Mouse (Mus musculus): Measurements from ENCODE around the gene Gm10961. TPM values are rescaled to one million over a fixed set of nuclear protein-coding genes. Genes with fewer than 3 reads are reported as not detected.

Gm10961 gene
- polyA plus RNA-seq, 1 experiment from 2014 or later: not detected

DNA sequence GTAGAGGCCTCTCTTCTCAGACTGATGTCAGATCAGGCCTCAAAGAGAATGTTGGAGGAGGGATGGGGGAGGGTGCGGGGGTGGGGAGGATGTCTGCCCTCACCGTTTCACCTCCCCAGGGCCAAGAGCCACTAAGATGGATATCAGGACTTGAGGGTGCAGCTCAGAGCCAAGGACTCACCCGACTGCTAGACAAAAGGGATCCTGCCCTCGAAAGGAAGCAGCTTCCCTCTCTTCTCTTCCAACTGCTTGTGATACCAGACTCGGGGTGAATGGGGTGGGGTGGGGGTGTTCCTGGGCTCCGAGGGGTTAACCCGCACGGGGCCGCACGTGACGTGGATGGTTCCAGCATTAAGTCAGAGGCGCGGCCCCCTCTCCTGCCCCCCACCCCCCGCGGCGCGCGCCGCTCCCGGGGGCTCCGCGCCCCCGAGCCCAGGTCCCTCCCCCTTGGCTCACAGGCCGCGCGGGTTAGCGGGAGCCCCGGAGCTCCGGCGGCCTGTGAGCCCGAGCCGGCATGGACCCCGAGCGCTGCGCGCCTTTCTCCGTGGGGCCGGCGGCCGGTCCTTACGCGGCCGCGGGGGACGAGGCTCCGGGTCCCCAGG, 36.4 kb upstream of the Gm10961 start, which contains the start of gene Alx3:
Gene Alx3 (plus strand): TSS at position 370 of the 602 bp plus-strand sequence.
- Histone ChIP-seq H3K4me3 (ENCODE audit: low read depth, low read length) (peak within 1 kb of the TSS; percentile 31), H3K9me3 (ENCODE audit: control insufficient read depth, low read depth, low read length) (no peaks in the 10 kb centered on the region), H3K4me1 (ENCODE audit: control insufficient read depth, insufficient read depth, low read length) (0 out of 2 replicates have a peak, but pooled peaks cover 3% of the 10 kb centered on the region), H3K4me2 (replicated peaks; ENCODE audit: low read depth, low read length) (peak within 1 kb of the TSS; percentile 64), H3K36me3 (ENCODE audit: control insufficient read depth, insufficient read depth, low read length) (no peaks in the 10 kb centered on the region), H3K27me3 (ENCODE audit: control insufficient read depth, insufficient read depth, low read length) (peaks cover 62% of the 10 kb centered on the region), H3K27ac (ENCODE audit: low read length) (no peak within 1 kb of the TSS), H3K9ac (replicated peaks; ENCODE audit: low read depth, low read length) (no peak within 1 kb of the TSS)
- ATAC-seq (ENCODE audit: insufficient number of reproducible peaks, insufficient read depth, low FRiP score, low read depth): peak; percentile 24; the same call in 1 of the 2 replicates
- 3% methylated on average over 23 of the region's 46 CpGs for WGBS

DNA sequence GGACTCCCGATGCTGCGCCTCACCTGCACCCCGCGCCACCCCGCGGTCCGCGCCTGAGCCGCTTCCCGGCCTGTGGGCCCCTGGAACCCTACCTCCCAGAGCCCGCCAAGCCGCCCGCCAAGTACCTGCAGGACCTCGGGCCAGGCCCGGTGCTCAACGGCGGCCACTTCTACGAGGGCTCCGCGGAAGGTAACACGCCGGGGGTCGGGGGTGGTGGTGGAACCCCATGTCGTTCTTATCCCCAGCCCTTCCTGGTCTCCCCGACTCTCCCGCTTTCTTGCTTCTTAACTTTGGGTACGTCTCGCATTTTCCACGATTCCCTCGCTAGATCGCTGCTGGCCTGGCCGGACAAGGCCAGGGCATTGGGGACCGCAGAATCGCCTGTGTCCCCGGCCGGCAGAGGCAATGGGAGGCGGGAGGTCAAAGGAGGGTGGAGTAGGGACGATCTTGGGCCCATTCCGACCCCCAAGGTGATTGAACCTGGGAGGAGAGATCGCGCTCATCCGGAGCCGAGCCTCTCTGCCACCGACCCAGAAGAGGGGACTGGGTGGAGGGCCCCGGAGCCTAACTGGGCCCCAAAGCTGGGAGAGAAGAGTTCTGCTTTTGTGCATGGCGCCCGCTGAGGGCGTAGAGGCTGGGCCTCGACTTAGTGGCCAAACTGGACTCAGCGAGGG, 35.7 kb upstream of the Gm10961 start:
- Histone ChIP-seq H3K27ac (ENCODE audit: low read length) (no peak overlapping the region), H3K36me3 (ENCODE audit: control insufficient read depth, insufficient read depth, low read length) (no peaks in the 10 kb centered on the region), H3K9me3 (ENCODE audit: control insufficient read depth, low read depth, low read length) (no peaks in the 10 kb centered on the region), H3K4me3 (ENCODE audit: low read depth, low read length) (peak overlapping the region; percentile 31), H3K4me2 (replicated peaks; ENCODE audit: low read depth, low read length) (peak overlapping the region; percentile 64), H3K9ac (replicated peaks; ENCODE audit: low read depth, low read length) (no peak overlapping the region), H3K27me3 (ENCODE audit: control insufficient read depth, insufficient read depth, low read length) (peaks cover 68% of the 10 kb centered on the region), H3K4me1 (ENCODE audit: control insufficient read depth, insufficient read depth, low read length) (0 out of 2 replicates have a peak, but pooled peaks cover 3% of the 10 kb centered on the region)
- WGBS: under 1% methylated on average over 48 of the region's 50 CpGs
- ATAC-seq (ENCODE audit: insufficient number of reproducible peaks, insufficient read depth, low FRiP score, low read depth): peak; percentile 35; the same call in 1 of the 2 replicates

DNA sequence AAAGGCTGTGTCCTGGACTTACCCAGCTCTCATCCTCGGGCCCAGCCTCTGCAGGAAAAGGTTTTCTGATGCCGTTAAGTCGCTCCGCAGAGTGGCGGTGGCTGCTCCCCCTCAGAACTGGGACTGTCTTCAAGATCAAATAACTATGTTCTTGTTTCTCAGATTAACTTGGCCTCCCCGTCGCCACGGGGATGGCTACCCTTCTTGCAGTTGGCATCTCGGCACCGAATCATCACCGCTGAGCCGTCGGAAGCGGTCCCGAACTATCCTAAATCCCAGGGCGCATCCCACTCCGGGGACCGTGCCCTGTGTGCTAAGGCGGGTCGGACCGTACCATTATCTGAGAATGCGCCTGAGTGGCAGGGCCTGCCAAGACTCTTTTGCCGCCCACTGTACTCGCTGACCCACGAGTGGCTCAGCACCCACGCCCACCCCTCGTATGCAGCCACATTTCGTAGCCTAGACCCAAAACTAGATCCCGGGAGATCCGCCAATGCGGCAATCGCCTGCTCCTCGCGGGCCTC, 35.1 kb upstream of the Gm10961 start:
- Histone ChIP-seq H3K27me3 (ENCODE audit: control insufficient read depth, insufficient read depth, low read length) (peaks cover 66% of the 10 kb centered on the region), H3K4me3 (ENCODE audit: low read depth, low read length) (no peak overlapping the region), H3K36me3 (ENCODE audit: control insufficient read depth, insufficient read depth, low read length) (no peaks in the 10 kb centered on the region), H3K9me3 (ENCODE audit: control insufficient read depth, low read depth, low read length) (no peaks in the 10 kb centered on the region), H3K27ac (ENCODE audit: low read length) (no peak overlapping the region), H3K4me1 (ENCODE audit: control insufficient read depth, insufficient read depth, low read length) (0 out of 2 replicates have a peak, but pooled peaks cover 3% of the 10 kb centered on the region), H3K4me2 (replicated peaks; ENCODE audit: low read depth, low read length) (no peak overlapping the region), H3K9ac (replicated peaks; ENCODE audit: low read depth, low read length) (no peak overlapping the region)
- ATAC-seq (ENCODE audit: insufficient number of reproducible peaks, insufficient read depth, low FRiP score, low read depth): no peak
- WGBS: 1% methylated on average over 34 of the region's 34 CpGs

DNA sequence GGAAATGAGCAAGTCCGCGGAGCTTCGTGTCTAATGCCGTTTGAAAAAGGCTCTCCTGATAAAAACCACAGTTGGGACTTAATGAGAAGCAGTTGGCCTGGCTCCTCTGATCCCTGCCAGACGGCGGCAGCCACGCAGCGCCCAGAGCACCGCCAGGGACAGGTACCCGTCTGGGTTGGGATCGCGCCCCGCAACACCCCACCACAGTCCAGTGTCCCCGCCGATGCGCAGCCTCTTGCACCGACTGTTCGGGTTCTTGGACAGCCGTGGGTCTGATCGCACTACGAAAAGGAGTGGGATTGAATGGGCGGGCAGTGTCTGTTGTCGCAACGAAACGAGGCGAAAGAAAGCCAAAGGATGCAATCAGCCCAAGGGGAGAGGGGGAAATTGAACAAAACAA, 34.6 kb upstream of the Gm10961 start:
- Histone ChIP-seq H3K9ac (replicated peaks; ENCODE audit: low read depth, low read length) (no peak overlapping the region), H3K4me2 (replicated peaks; ENCODE audit: low read depth, low read length) (no peak overlapping the region), H3K27ac (ENCODE audit: low read length) (no peak overlapping the region), H3K4me1 (ENCODE audit: control insufficient read depth, insufficient read depth, low read length) (0 out of 2 replicates have a peak, but pooled peaks cover 3% of the 10 kb centered on the region), H3K4me3 (ENCODE audit: low read depth, low read length) (no peak overlapping the region), H3K36me3 (ENCODE audit: control insufficient read depth, insufficient read depth, low read length) (no peaks in the 10 kb centered on the region), H3K27me3 (ENCODE audit: control insufficient read depth, insufficient read depth, low read length) (peaks cover 69% of the 10 kb centered on the region), H3K9me3 (ENCODE audit: control insufficient read depth, low read depth, low read length) (no peaks in the 10 kb centered on the region)
- under 1% methylated on average over 26 of the region's 26 CpGs for WGBS
- ATAC-seq (ENCODE audit: insufficient number of reproducible peaks, insufficient read depth, low FRiP score, low read depth): no peak

DNA sequence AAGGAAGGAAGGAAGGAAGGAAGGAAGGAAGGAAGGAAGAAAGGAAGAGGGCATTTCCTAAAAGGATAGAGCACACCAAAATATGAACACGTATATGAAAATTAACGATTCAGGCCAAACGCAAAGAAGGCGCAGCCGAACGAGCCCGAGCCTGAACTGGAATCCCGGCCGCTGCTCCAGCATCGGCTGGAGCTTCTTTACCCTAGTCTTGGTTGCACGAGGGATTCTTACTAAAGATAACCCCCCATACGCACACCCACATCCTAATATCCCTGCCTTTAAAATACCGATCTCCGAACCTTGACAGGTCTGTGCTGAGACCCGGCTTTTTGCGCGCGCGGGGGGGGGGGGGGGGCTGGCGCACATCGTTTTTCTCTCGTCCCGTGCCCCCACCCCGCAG, 34.0 kb upstream of the Gm10961 start:
- Histone ChIP-seq H3K4me3 (ENCODE audit: low read depth, low read length) (no peak overlapping the region), H3K27ac (ENCODE audit: low read length) (no peak overlapping the region), H3K27me3 (ENCODE audit: control insufficient read depth, insufficient read depth, low read length) (peaks cover 72% of the 10 kb centered on the region), H3K4me1 (ENCODE audit: control insufficient read depth, insufficient read depth, low read length) (0 out of 2 replicates have a peak, but pooled peaks cover 3% of the 10 kb centered on the region), H3K9me3 (ENCODE audit: control insufficient read depth, low read depth, low read length) (no peaks in the 10 kb centered on the region), H3K4me2 (replicated peaks; ENCODE audit: low read depth, low read length) (no peak overlapping the region), H3K9ac (replicated peaks; ENCODE audit: low read depth, low read length) (no peak overlapping the region), H3K36me3 (ENCODE audit: control insufficient read depth, insufficient read depth, low read length) (no peaks in the 10 kb centered on the region)
- WGBS: 3% methylated on average over 20 of the region's 24 CpGs
- ATAC-seq (ENCODE audit: insufficient number of reproducible peaks, insufficient read depth, low FRiP score, low read depth): no peak

DNA sequence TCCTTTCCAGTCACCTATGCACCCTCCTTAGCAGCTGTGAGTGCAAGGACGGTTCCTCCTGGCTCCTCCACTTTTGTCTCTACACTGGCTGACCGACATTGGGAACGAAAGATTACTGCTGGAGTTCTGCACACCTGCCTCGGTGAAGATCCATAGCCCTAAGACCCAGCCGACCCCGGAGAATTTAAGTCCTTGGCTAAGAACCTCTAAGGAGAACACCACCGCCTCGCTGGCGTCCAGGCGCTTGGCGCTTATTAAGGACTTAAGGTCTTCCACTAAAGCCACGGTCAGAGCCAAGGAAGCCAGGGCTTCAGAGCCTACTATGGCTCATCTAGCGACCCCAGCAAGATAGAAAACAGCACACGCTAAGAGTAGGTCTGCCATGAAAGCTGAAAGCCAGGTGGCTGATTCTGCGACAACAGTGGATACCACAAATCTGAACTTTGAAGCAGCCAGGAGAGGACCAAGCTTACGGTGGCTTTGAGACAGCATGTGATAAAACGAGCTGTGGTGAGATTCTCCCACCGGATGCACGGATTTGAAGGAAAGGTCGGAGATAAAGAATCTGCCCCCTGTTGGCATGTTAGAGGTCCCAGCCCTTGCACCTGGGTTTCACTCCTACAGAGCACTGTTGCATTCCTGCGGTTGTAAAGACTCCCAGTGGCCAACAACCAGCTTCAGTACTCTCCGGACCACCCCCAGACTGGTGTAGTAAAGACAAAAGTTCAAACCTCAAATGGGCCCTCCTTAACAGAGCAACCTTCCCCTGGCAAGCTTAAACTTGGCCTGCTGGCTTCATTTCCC, 33.3 kb upstream of the Gm10961 start:
- Histone ChIP-seq H3K4me1 (ENCODE audit: control insufficient read depth, insufficient read depth, low read length) (0 out of 2 replicates have a peak, but pooled peaks cover 3% of the 10 kb centered on the region), H3K36me3 (ENCODE audit: control insufficient read depth, insufficient read depth, low read length) (no peaks in the 10 kb centered on the region), H3K9me3 (ENCODE audit: control insufficient read depth, low read depth, low read length) (no peaks in the 10 kb centered on the region), H3K9ac (replicated peaks; ENCODE audit: low read depth, low read length) (no peak overlapping the region), H3K4me3 (ENCODE audit: low read depth, low read length) (no peak overlapping the region), H3K27ac (ENCODE audit: low read length) (no peak overlapping the region), H3K4me2 (replicated peaks; ENCODE audit: low read depth, low read length) (no peak overlapping the region), H3K27me3 (ENCODE audit: control insufficient read depth, insufficient read depth, low read length) (peaks cover 68% of the 10 kb centered on the region)
- 9% methylated on average over 22 of the region's 22 CpGs for WGBS
- ATAC-seq (ENCODE audit: insufficient number of reproducible peaks, insufficient read depth, low FRiP score, low read depth): no peak

DNA sequence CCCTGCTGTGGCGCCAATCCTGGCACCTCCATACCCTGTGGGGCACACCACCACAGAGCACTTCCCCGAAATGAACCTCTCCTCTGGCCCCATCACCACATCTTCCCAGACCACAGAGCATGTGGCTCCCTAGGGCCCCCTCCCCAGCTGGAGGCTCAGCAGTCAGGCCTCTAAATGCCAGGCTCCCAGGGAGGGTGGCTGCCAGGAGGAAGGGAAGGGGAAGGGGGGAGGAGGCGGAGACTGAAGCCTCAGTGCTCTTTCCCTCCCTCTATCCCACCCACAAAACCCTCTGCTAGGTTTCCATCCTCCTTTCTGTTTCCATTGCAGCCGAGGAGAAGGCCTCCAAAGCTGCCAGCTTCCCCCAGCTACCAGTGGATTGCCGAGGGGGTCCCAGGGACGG, 31.0 kb upstream of the Gm10961 start:
- Histone ChIP-seq H3K9ac (replicated peaks; ENCODE audit: low read depth, low read length) (no peak overlapping the region), H3K4me3 (ENCODE audit: low read depth, low read length) (no peak overlapping the region), H3K9me3 (ENCODE audit: control insufficient read depth, low read depth, low read length) (no peaks in the 10 kb centered on the region), H3K36me3 (ENCODE audit: control insufficient read depth, insufficient read depth, low read length) (no peaks in the 10 kb centered on the region), H3K27ac (ENCODE audit: low read length) (no peak overlapping the region), H3K4me1 (ENCODE audit: control insufficient read depth, insufficient read depth, low read length) (no peaks in the 10 kb centered on the region), H3K4me2 (replicated peaks; ENCODE audit: low read depth, low read length) (no peak overlapping the region), H3K27me3 (ENCODE audit: control insufficient read depth, insufficient read depth, low read length) (peaks cover 46% of the 10 kb centered on the region)
- 41% methylated on average over 5 of the region's 6 CpGs for WGBS
- no peak for ATAC-seq (ENCODE audit: insufficient number of reproducible peaks, insufficient read depth, low FRiP score, low read depth)

DNA sequence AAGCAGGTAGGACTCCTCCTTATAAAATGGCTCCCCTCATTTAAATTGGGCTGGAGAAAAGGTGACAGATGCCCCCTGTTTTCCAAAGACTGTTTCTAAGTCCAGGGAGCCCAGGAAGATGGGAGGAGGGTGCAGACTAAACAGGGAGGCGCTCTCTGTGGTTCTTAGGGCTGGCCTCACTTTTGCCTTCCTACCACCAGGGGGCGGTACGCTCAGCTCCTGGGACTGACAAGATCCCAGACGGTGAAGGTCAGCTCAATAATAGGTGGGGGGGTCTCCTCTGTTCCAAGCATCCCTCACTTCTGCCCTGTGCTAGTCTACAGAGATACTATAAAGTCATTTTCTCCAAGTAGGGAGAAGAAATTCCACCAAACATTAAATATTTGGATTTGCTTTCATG, 25.8 kb upstream of the Gm10961 start:
- Histone ChIP-seq H3K36me3 (ENCODE audit: control insufficient read depth, insufficient read depth, low read length) (no peaks in the 10 kb centered on the region), H3K4me1 (ENCODE audit: control insufficient read depth, insufficient read depth, low read length) (no peaks in the 10 kb centered on the region), H3K4me3 (ENCODE audit: low read depth, low read length) (no peak overlapping the region), H3K9me3 (ENCODE audit: control insufficient read depth, low read depth, low read length) (no peaks in the 10 kb centered on the region), H3K27ac (ENCODE audit: low read length) (no peak overlapping the region), H3K4me2 (replicated peaks; ENCODE audit: low read depth, low read length) (no peak overlapping the region), H3K27me3 (ENCODE audit: control insufficient read depth, insufficient read depth, low read length) (0 out of 2 replicates have a peak, but pooled peaks cover 7% of the 10 kb centered on the region), H3K9ac (replicated peaks; ENCODE audit: low read depth, low read length) (no peak overlapping the region)
- WGBS: 5% methylated on average over 4 of the region's 4 CpGs
- ATAC-seq (ENCODE audit: insufficient number of reproducible peaks, insufficient read depth, low FRiP score, low read depth): no peak
